Comparison of ENCODE assay signal across 13 mouse cellular contexts in the genomic region with DNA sequence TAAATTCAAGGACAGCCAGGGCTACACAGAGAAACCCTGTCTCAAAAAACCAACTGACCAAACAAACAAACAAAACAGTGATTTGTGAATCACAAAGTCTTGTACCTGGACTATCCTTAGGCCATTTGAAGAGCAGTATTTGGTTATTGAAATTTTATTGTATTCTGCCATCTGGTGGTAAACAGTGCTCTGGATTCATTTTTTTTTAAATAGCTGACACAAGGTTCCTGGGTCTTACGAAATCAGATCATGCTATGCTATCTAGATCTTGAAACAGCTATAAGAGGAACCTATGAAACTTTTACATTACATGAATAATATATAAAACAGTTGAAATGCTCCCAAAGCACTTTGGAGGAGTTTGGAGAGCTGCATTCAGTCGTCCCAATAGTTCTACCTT. TPM values are rescaled to one million over a fixed set of nuclear protein-coding genes. Genes with fewer than 3 reads are reported as not detected.
A peak's percentile ranks its signal among the peaks of the same experiment; 100 is the strongest.
DNase-seq lines count a peak whose midpoint lies in the region; ATAC-seq and TF ChIP-seq lines count a peak whose summit lies in the region.
"Had no signal": no experiment of that assay in that cellular context is flagged by ENCODE, and none has a peak within 500 bp of the region (broad histone marks: within the 10 kb centered on the region; RNA-seq: fewer than 3 reads in every experiment).

No protein-coding gene starts in this region.

- no peak overlapping the region for H3K4me2 ChIP-seq in liver, postnatal 0 days (ENCODE audit: low read depth, low read length)
- H3K4me2 ChIP-seq in liver, embryonic 11.5 days: no peak overlapping the region
- H3K4me2 ChIP-seq: lung, embryonic 15.5 days; neural tube, embryonic 12.5 days had no signal

- no peak for ATAC-seq in liver, postnatal 0 days
- no peak for ATAC-seq in liver, embryonic 11.5 days (replicated peaks; ENCODE audit: low FRiP score)

- H3K4me1 ChIP-seq in liver, postnatal 0 days (ENCODE audit: insufficient read depth): peaks cover 11% of the 10 kb centered on the region; the same call in 1 of the 2 replicates
- no peaks in the 10 kb centered on the region for H3K4me1 ChIP-seq in liver, embryonic 11.5 days (replicated peaks; ENCODE audit: control insufficient read depth, insufficient read depth, low read length)
- H3K4me1 ChIP-seq: neural tube, embryonic 12.5 days had no signal

- no peak overlapping the region for H3K27ac ChIP-seq in liver, postnatal 0 days (ENCODE audit: low read depth)
- H3K27ac ChIP-seq in liver, embryonic 11.5 days (ENCODE audit: low read depth, low read length): no peak overlapping the region
- H3K27ac ChIP-seq: lung, embryonic 15.5 days; neural tube, embryonic 12.5 days had no signal

- H3K36me3 ChIP-seq in liver, postnatal 0 days (replicated peaks; ENCODE audit: insufficient read depth, low read length): no peaks in the 10 kb centered on the region
- no peaks in the 10 kb centered on the region for H3K36me3 ChIP-seq in liver, embryonic 11.5 days (ENCODE audit: control insufficient read depth, insufficient read depth, low read length)
- H3K36me3 ChIP-seq: lung, embryonic 15.5 days; neural tube, embryonic 12.5 days had no signal

- no peak overlapping the region for H3K9ac ChIP-seq in liver, postnatal 0 days (replicated peaks)
- no peak overlapping the region for H3K9ac ChIP-seq in liver, embryonic 11.5 days (ENCODE audit: low read depth, low read length)
- H3K9ac ChIP-seq: lung, embryonic 15.5 days; neural tube, embryonic 12.5 days had no signal

- no peaks in the 10 kb centered on the region for H3K27me3 ChIP-seq in liver, postnatal 0 days (ENCODE audit: insufficient read depth, low read length)
- H3K27me3 ChIP-seq in liver, embryonic 11.5 days (replicated peaks; ENCODE audit: control insufficient read depth, insufficient read depth, low read length): no peaks in the 10 kb centered on the region
- H3K27me3 ChIP-seq: lung, embryonic 15.5 days; neural tube, embryonic 12.5 days had no signal

- H3K4me3 ChIP-seq in liver, postnatal 0 days (ENCODE audit: low read depth, low read length): no peak overlapping the region
- H3K4me3 ChIP-seq in liver, embryonic 11.5 days (ENCODE audit: low read depth, low read length): no peak overlapping the region
- H3K4me3 ChIP-seq: lung, embryonic 15.5 days; neural tube, embryonic 12.5 days had no signal

- no peak for TF ChIP-seq EP300 in liver, postnatal 0 days (IDR thresholded peaks at IDR 0.05; ENCODE audit: low read depth)

- peak; percentile 46 for TF ChIP-seq CTCF in liver, postnatal 0 days (IDR thresholded peaks at IDR 0.05; ENCODE audit: low read depth)

- peak; percentile 23 for DNase-seq in embryo, embryonic 10.5 days (ENCODE audit: low spot score)
- no peak for DNase-seq in embryo, embryonic 11 days
- no peak for DNase-seq in liver, postnatal 0 days
- DNase-seq in liver, embryonic 11.5 days (ENCODE audit: low spot score): no peak
- DNase-seq in MN1 (ENCODE audit: low spot score): peak; percentile 9
- peak; percentile 8 for DNase-seq in lung, postnatal 36 days
- DNase-seq in gastrocnemius, postnatal 25 days: no peak
- DNase-seq in cerebellum, postnatal 36 days: no peak
- DNase-seq: heart, postnatal 36 days had no signal

- 51% methylated on average over 2 of the region's 2 CpGs for WGBS in liver, postnatal 0 days (ENCODE audit: insufficient replicate concordance)
- 72% methylated on average over 2 of the region's 2 CpGs for WGBS in liver, embryonic 11.5 days

- peaks cover 2% of the 10 kb centered on the region; the same call in 1 of the 2 replicates for H3K9me3 ChIP-seq in liver, postnatal 0 days (ENCODE audit: low read length)
- H3K9me3 ChIP-seq in liver, embryonic 11.5 days (ENCODE audit: control insufficient read depth, low read length): no peaks in the 10 kb centered on the region
- H3K9me3 ChIP-seq: lung, embryonic 15.5 days; neural tube, embryonic 12.5 days had no signal

RNA-seq across cellular contexts. Expression of a gene that starts 43.1 kb away (rescaled TPM):
- polyA plus RNA-seq in liver, postnatal 0 days (2015; fragmentation: Nextera tagmentation; extraction: Ambion mirVana): not detected in 2 replicates
- polyA plus RNA-seq in liver, embryonic 11.5 days (2014; fragmentation: Nextera tagmentation; extraction: Ambion mirVana): not detected in 2 replicates
- not detected for total RNA-seq in gastrocnemius, postnatal 25 days (2021)
- total RNA-seq: adrenal gland, adult 8-10 months; heart, postnatal 36 days; layer of hippocampus, postnatal 10 days had no signal
- polyA plus RNA-seq: neural tube, embryonic 12.5 days had no signal

Comparison
In these comparisons a context has a peak if more than half of its experiments do, and no peak if none do; other contexts are left out.
1. DNase-seq: peak in embryo, embryonic 10.5 days (single experiment), MN1 (single experiment) and lung, postnatal 36 days (single experiment); none in embryo, embryonic 11 days (single experiment), liver, postnatal 0 days (single experiment), liver, embryonic 11.5 days (single experiment), gastrocnemius, postnatal 25 days (single experiment) and cerebellum, postnatal 36 days (0 of 2).